ENCODE assay signal across 8 mouse cellular contexts in the genomic region with DNA sequence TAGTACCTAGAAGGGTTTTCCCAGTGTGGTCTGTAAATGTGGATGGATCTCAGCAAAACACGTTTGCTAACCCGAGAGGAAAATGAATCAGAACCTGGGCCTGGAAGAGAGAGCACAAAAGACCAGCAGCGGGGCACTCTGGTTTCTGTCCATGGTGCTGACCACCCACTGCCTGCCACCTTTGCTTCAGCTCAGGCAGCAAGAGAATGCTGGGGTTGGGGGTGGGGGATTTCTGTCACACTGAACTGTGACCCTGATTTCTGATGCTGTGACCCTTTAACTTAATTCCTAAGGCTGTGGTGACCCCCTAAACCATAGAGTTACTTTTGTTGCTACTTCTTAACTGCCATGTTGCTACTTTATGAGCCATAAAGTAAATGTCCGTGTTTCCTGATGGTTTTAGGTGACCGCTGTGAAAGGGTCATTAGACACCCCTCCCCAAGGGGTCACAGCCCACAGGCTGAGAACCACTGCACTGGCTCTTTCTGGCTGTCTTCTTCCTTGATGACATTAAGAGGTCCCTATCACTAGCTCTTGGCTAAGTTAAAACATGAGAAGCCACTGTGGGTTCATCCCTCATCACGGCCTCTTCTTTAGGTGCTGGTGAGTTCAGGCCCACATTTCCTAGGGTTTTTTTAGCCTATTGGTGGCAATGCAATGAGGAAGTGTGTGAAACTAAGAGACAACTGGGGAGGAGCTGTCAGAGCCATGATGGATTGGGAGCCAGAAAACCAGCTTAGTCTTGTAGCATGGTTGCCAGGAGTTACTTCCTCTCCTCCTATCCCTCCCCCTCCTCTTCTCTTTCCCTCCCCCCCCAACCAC.
DNase-seq lines count a peak whose midpoint lies in the region; ATAC-seq and TF ChIP-seq lines count a peak whose summit lies in the region.

No protein-coding gene starts in this region.

- DNase-seq in hindbrain, embryonic 10.5 days (ENCODE audit: low spot score): peak; percentile 70
- DNase-seq in adrenal gland, adult (ENCODE audit: inconsistent age in 2 of 2, low spot score in 1 of 2): peak; percentile 30 to 72
- DNase-seq in forebrain, embryonic 14.5 days (ENCODE audit: low spot score): no peak
- DNase-seq in liver, postnatal 0 days: peak; percentile 29
- no peak for DNase-seq in right cerebral cortex, postnatal 25 days
- no peak for DNase-seq in spleen, postnatal 14 days (ENCODE audit: low spot score in 2 of 2)
- no peak for DNase-seq in cerebellum, postnatal 4 days (ENCODE audit: low spot score in 2 of 2)

- H3K9me3 ChIP-seq in hindbrain, embryonic 10.5 days: no peaks in the 10 kb centered on the region
- H3K9me3 ChIP-seq in hindbrain, embryonic 16.5 days (ENCODE audit: control insufficient read depth, low read length): peaks cover 2% of the 10 kb centered on the region; the same call in 1 of the 2 replicates
- H3K9me3 ChIP-seq in forebrain, embryonic 14.5 days (replicated peaks; ENCODE audit: control insufficient read depth, low read length): no peaks in the 10 kb centered on the region
- H3K9me3 ChIP-seq in liver, postnatal 0 days (ENCODE audit: low read length): no peaks in the 10 kb centered on the region

- peaks cover 29% of the 10 kb centered on the region for H3K4me1 ChIP-seq in hindbrain, embryonic 10.5 days (replicated peaks)
- H3K4me1 ChIP-seq in hindbrain, embryonic 16.5 days (ENCODE audit: control insufficient read depth, insufficient read depth, low read depth, low read length): peaks cover 3% of the 10 kb centered on the region; the same call in 1 of the 2 replicates
- H3K4me1 ChIP-seq in forebrain, embryonic 14.5 days (ENCODE audit: control insufficient read depth, insufficient read depth, low read length): peaks cover 15% of the 10 kb centered on the region
- H3K4me1 ChIP-seq in liver, postnatal 0 days (ENCODE audit: insufficient read depth): no peaks in the 10 kb centered on the region

- peak overlapping the region; percentile 37; the same call in 1 of the 2 replicates for H3K27ac ChIP-seq in hindbrain, embryonic 10.5 days
- H3K27ac ChIP-seq in hindbrain, embryonic 16.5 days (ENCODE audit: low read depth, low read length): no peak overlapping the region
- H3K27ac ChIP-seq in forebrain, embryonic 14.5 days (ENCODE audit: low read depth, low read length): 0 out of 2 replicates have a peak overlapping the region, but pooled peaks have one; percentile 39
- no peak overlapping the region for H3K27ac ChIP-seq in liver, postnatal 0 days (ENCODE audit: low read depth)

- H3K36me3 ChIP-seq in hindbrain, embryonic 10.5 days: no peaks in the 10 kb centered on the region
- no peaks in the 10 kb centered on the region for H3K36me3 ChIP-seq in hindbrain, embryonic 16.5 days (ENCODE audit: control insufficient read depth, insufficient read depth, low read length)
- H3K36me3 ChIP-seq in forebrain, embryonic 14.5 days (ENCODE audit: control insufficient read depth, insufficient read depth, low read length): no peaks in the 10 kb centered on the region
- H3K36me3 ChIP-seq in liver, postnatal 0 days (replicated peaks; ENCODE audit: insufficient read depth, low read length): no peaks in the 10 kb centered on the region

- TF ChIP-seq EP300 in liver, postnatal 0 days (IDR thresholded peaks at IDR 0.05; ENCODE audit: low read depth): no peak

- no peak overlapping the region for H3K4me2 ChIP-seq in hindbrain, embryonic 16.5 days (ENCODE audit: low read length)
- H3K4me2 ChIP-seq in forebrain, embryonic 14.5 days (ENCODE audit: low read length): no peak overlapping the region
- no peak overlapping the region for H3K4me2 ChIP-seq in liver, postnatal 0 days (ENCODE audit: low read depth, low read length)

- no peak; the same call in 1 of the 2 replicates for ATAC-seq in hindbrain, embryonic 16.5 days
- ATAC-seq in forebrain, embryonic 14.5 days: peak; percentile 57; the same call in 1 of the 2 replicates
- ATAC-seq in liver, postnatal 0 days: no peak

- no peak for TF ChIP-seq CTCF in liver, postnatal 0 days (IDR thresholded peaks at IDR 0.05; ENCODE audit: low read depth)

- H3K4me3 ChIP-seq in hindbrain, embryonic 10.5 days: no peak overlapping the region
- H3K4me3 ChIP-seq in hindbrain, embryonic 16.5 days (ENCODE audit: low read length): no peak overlapping the region
- H3K4me3 ChIP-seq in forebrain, embryonic 14.5 days (ENCODE audit: low read depth, low read length): no peak overlapping the region
- H3K4me3 ChIP-seq in liver, postnatal 0 days (ENCODE audit: low read depth, low read length): no peak overlapping the region

- no peaks in the 10 kb centered on the region for H3K27me3 ChIP-seq in hindbrain, embryonic 10.5 days (ENCODE audit: insufficient read depth, poor library complexity, severe bottlenecking)
- H3K27me3 ChIP-seq in hindbrain, embryonic 16.5 days (replicated peaks; ENCODE audit: control insufficient read depth, insufficient read depth, low read length): no peaks in the 10 kb centered on the region
- H3K27me3 ChIP-seq in forebrain, embryonic 14.5 days (replicated peaks; ENCODE audit: control insufficient read depth, insufficient read depth, low read length): no peaks in the 10 kb centered on the region
- H3K27me3 ChIP-seq in liver, postnatal 0 days (ENCODE audit: insufficient read depth, low read length): no peaks in the 10 kb centered on the region

- 37% methylated on average over 6 of the region's 6 CpGs for WGBS in hindbrain, embryonic 10.5 days
- 32% methylated on average over 6 of the region's 6 CpGs for WGBS in hindbrain, embryonic 16.5 days
- 43% methylated on average over 6 of the region's 6 CpGs for WGBS in forebrain, embryonic 14.5 days
- WGBS in liver, postnatal 0 days (ENCODE audit: insufficient replicate concordance): 22% methylated on average over 6 of the region's 6 CpGs

- no peak overlapping the region for H3K9ac ChIP-seq in hindbrain, embryonic 16.5 days (ENCODE audit: low read depth, low read length)
- H3K9ac ChIP-seq in forebrain, embryonic 14.5 days (ENCODE audit: low read length): no peak overlapping the region
- H3K9ac ChIP-seq in liver, postnatal 0 days (replicated peaks): no peak overlapping the region

Comparison
In these comparisons a context has a peak if more than half of its experiments do, and no peak if none do; other contexts are left out.
1. H3K27ac ChIP-seq: peak in hindbrain, embryonic 10.5 days (single experiment) and forebrain, embryonic 14.5 days (single experiment); none in hindbrain, embryonic 16.5 days (single experiment) and liver, postnatal 0 days (single experiment).
2. DNase-seq: peak in hindbrain, embryonic 10.5 days (single experiment), adrenal gland, adult (2 of 2) and liver, postnatal 0 days (single experiment); none in forebrain, embryonic 14.5 days (single experiment), right cerebral cortex, postnatal 25 days (single experiment), spleen, postnatal 14 days (0 of 2) and cerebellum, postnatal 4 days (0 of 2).